Mouse (Mus musculus) bone marrow, adult 2 months (tissue): Measurements from ENCODE around the gene Orc1.

ENCODE experiments used
- CTCF ChIP-seq: fragments of 200-500 bp; IDR thresholded peaks from 2 replicates; pipeline ENCODE4 v1.5.1; 2011; ENCODE audit warnings: low read length, control low read depth; ENCODE audit not compliant: control insufficient read depth, insufficient read depth
- POLR2A ChIP-seq: fragments of 200-500 bp; IDR thresholded peaks from 2 replicates; pipeline ENCODE4 v1.6.1; 2011; ENCODE audit warnings: low read depth, mild to moderate bottlenecking, control low read depth, low read length, borderline replicate concordance; ENCODE audit not compliant: control insufficient read depth

DNA sequence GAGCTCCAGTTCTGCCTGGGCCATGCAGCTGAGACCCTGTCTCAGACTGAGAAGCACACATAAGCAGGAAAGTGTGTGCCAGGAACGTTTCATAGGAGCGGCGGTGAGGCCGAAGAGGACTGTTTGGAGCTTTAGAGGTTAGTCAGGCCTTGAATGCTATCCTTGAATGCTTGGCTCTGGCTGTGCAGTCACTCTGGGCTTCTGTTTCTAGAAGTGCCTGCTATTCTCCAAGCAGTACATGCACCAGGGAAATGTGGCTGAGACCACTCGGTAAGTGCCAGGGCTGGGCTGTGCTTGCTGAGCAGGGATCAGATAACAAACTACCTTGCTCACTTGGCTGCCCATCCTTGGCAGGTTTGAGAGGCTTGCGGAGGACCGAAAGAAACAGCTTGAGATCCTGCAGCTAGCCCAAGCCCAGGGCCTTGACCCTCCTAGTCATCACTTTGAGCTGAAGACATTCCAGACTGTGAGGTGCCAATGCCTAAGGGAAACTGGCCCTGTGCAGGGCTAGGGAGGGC is 50.2 kb downstream of the Orc1 start:
- no peak for TF ChIP-seq CTCF
- no peak for TF ChIP-seq POLR2A
